Mouse (Mus musculus) neural tube, embryonic 13.5 days (tissue): ENCODE measurements around the gene Swsap1. TPM values are rescaled to one million over a fixed set of nuclear protein-coding genes. Genes with fewer than 3 reads are reported as not detected.

Experiments
- ATAC-seq: fragments of 200-750 bp; cut with Nextera tagmentation; 2 replicates; pipeline ENCODE4 v1.8.0; 2017; ENCODE audit warnings: low read depth, mild to moderate bottlenecking, moderate TSS enrichment, moderate library complexity
- H3K27ac ChIP-seq: fragments of 300-500 bp; sonication (generic); replicated peaks from 2 replicates; pipeline ENCODE4 v1.5.1; 2015; ENCODE audit warnings: moderate library complexity, mild to moderate bottlenecking, inconsistent platforms
- H3K27me3 ChIP-seq: fragments of 300-500 bp; sonication (generic); 2 replicates; pipeline ENCODE4 v1.6.1; 2015; ENCODE audit warnings: mild to moderate bottlenecking, inconsistent platforms
- H3K36me3 ChIP-seq: fragments of 300-500 bp; sonication (generic); 2 replicates; pipeline ENCODE4 v1.6.1; 2015; ENCODE audit warnings: mild to moderate bottlenecking, inconsistent platforms
- H3K4me1 ChIP-seq: fragments of 300-500 bp; sonication (generic); replicated peaks from 2 replicates; pipeline ENCODE4 v1.6.1; 2015; ENCODE audit warnings: inconsistent platforms
- H3K4me2 ChIP-seq: fragments of 300-500 bp; sonication (generic); 2 replicates; pipeline ENCODE4 v1.6.1; 2015; ENCODE audit warnings: inconsistent platforms, mild to moderate bottlenecking, moderate library complexity
- H3K4me3 ChIP-seq: fragments of 300-500 bp; sonication (generic); 2 replicates; pipeline ENCODE4 v1.5.1; 2015; ENCODE audit warnings: mild to moderate bottlenecking, inconsistent platforms
- H3K9ac ChIP-seq: fragments of 300-500 bp; sonication (generic); 2 replicates; pipeline ENCODE4 v1.6.1; 2015; ENCODE audit warnings: moderate library complexity, mild to moderate bottlenecking, inconsistent platforms
- H3K9me3 ChIP-seq: fragments of 300-500 bp; sonication (generic); 2 replicates; pipeline ENCODE4 v1.6.1; 2016; ENCODE audit warnings: inconsistent platforms
- WGBS: fragments of 180-500 bp; shearing (Covaris S2); methylation state at CpG from one replicate; pipeline ENCODE4 v1.1.7; 2015; 5-methylcytosine and 5-hydroxymethylcytosine counted together
- polyA plus RNA-seq: library from polyadenylated mRNA; unstranded; fragments of >200 nt; fragmentation: Nextera tagmentation; extraction: Ambion mirVana; gene quantifications from 2 replicates; pipeline ENCODE4 v1.2.1, GENCODE M21; 2015

The Swsap1 gene
- polyA plus RNA-seq, 1 experiment from 2014 or later: 8.8 TPM

DNA sequence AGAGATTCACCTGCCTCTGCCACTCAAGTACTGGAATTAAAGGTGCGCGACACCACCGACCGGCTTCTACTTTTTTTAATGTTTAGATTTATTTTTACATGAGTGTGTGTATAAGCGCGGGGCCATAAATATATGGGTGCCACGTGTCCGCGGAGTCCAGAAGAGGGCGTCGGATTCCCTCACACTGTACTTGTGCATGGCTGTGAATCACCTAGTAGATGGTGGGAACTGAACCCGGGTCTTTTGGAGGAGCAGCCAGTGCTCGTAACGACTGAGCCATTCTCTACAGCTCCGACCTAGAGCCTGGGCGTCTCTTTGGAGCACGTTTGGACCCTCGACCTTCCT is 358 bp upstream of the Swsap1 start:
- 2% methylated on average over 18 of the region's 18 CpGs for WGBS
- peaks cover 17% of the 10 kb centered on the region for H3K27me3 ChIP-seq

DNA sequence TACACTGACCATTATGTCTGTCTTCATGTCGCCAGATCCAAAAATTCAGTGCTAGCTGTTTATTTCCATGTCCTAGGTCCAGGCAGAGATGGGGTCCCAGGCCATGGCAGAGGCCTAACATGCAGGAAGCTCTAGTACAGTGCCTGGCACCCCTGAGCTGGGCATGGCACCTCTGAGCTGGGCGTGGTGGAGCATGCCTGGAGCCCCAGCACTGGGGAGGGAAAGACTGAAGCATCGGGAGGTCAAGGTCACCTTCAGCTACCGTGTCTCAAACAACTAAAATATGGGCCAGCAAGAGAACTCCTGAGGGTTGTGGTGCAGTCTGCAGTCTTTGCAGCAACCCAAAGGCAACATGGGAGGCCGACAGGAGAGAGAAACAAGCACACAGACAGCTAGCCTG is 2.8 kb downstream of the Swsap1 start:
- 84% methylated on average over 5 of the region's 5 CpGs for WGBS
- no peak overlapping the region for H3K27ac ChIP-seq
- no peak overlapping the region for H3K4me3 ChIP-seq
- no peak overlapping the region for H3K4me2 ChIP-seq
- no peaks in the 10 kb centered on the region for H3K36me3 ChIP-seq
- peaks cover 46% of the 10 kb centered on the region for H3K27me3 ChIP-seq
- H3K4me1 ChIP-seq: peaks cover 42% of the 10 kb centered on the region
- no peak overlapping the region for H3K9ac ChIP-seq
- no peaks in the 10 kb centered on the region for H3K9me3 ChIP-seq
- no peak for ATAC-seq

More for the DNA sequence above, 358 bp upstream of the Swsap1 start:
- Histone ChIP-seq H3K36me3 (no peaks in the 10 kb centered on the region), H3K4me3 (peak overlapping the region; percentile 60), H3K4me2 (peak overlapping the region; percentile 60), H3K9ac (peak overlapping the region; percentile 75), H3K27ac (peak overlapping the region; percentile 94), H3K9me3 (no peaks in the 10 kb centered on the region), H3K4me1 (peaks cover 14% of the 10 kb centered on the region)
- ATAC-seq: peak; percentile 78

DNA sequence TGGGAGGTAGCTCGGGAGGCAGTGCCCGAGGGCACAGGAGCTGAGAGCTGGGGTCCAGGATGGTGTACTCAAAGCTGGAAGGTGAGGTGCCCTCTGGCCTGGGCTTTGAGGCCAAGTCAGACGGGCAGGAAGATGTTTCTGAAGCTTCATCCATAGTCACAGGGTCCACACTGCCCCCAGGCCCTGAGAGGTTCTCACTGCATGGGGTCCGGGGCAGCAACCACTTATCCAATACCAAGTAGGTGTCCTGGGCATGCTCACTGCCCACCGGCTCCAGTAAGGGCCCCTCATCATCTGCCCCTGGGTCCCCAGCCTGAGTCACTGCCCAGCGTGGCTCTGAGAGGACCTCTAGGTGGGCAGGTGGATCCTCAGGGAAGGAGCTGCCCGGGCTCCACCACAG is 3.7 kb downstream of the Swsap1 start:
- no peaks in the 10 kb centered on the region for H3K36me3 ChIP-seq
- no peak for ATAC-seq
- H3K27me3 ChIP-seq: peaks cover 55% of the 10 kb centered on the region
- 88% methylated on average over 7 of the region's 7 CpGs for WGBS
- no peak overlapping the region for H3K9ac ChIP-seq
- H3K27ac ChIP-seq: no peak overlapping the region
- no peaks in the 10 kb centered on the region for H3K9me3 ChIP-seq
- H3K4me1 ChIP-seq: peaks cover 43% of the 10 kb centered on the region
- no peak overlapping the region for H3K4me2 ChIP-seq
- H3K4me3 ChIP-seq: no peak overlapping the region

DNA sequence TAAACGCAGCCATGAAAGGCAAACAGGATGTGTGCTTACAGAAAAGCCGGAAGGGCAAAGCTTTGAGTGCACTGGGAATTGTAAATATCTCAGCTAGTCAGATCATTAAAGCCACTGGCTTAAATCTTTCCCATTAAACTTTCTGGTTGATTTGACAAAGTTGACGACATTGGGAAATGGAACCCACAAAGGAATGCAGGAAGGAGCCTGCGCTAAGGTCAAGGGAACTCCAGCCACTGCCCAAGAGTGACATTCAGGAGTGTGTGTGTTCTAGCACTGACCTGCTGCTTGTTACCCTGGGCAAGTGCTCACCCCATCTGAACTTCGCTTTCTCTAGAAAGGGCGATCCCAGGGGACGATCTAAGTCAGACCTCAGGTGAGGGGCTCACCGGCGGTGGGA is 4.6 kb downstream of the Swsap1 start:
- no peak overlapping the region for H3K4me3 ChIP-seq
- H3K4me2 ChIP-seq: no peak overlapping the region; the same call in 1 of the 2 replicates
- no peak for ATAC-seq
- H3K36me3 ChIP-seq: no peaks in the 10 kb centered on the region
- no peak overlapping the region for H3K9ac ChIP-seq
- peaks cover 40% of the 10 kb centered on the region for H3K4me1 ChIP-seq
- H3K27ac ChIP-seq: no peak overlapping the region
- no peaks in the 10 kb centered on the region for H3K9me3 ChIP-seq
- WGBS: 49% methylated on average over 9 of the region's 9 CpGs
- peaks cover 56% of the 10 kb centered on the region for H3K27me3 ChIP-seq

DNA sequence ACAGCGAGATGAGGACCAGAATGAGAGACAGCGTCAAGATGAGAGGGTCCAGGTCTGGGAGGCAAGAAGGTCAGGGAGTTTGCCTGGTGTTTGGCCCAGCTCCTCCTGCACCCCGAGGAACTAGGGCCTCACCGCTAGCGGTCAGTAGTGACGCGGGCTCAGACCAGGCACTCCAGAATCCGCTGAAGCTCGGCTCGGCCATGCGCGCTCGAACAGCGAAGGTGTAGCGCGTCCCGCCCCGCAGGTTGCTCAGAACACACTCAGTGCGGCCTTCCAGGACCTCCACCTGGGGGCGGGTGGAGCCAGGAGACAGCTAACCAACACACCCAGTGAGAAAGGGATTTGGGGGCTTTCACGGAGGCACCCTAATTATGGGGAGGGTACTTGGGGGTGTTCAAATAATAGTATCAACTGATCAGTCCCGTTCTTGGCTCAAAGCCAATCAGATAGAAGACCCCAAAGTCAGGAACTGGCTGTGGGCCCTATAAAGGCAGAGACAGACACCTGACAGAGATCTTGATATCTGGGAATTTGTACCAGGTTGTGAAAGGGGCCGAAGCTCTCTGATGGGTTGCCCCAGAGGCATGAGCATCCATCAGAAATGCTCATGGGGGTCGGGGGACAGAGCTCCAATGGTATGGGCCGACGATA is 5.1 kb downstream of the Swsap1 start:
- H3K27ac ChIP-seq: no peak overlapping the region
- no peak overlapping the region for H3K9ac ChIP-seq
- peaks cover 56% of the 10 kb centered on the region for H3K27me3 ChIP-seq
- WGBS: 7% methylated on average over 26 of the region's 26 CpGs
- H3K9me3 ChIP-seq: no peaks in the 10 kb centered on the region
- H3K4me3 ChIP-seq: no peak overlapping the region
- H3K36me3 ChIP-seq: no peaks in the 10 kb centered on the region
- peak overlapping the region; percentile 24; the same call in 1 of the 2 replicates for H3K4me2 ChIP-seq
- peaks cover 40% of the 10 kb centered on the region for H3K4me1 ChIP-seq
- ATAC-seq: no peak

DNA sequence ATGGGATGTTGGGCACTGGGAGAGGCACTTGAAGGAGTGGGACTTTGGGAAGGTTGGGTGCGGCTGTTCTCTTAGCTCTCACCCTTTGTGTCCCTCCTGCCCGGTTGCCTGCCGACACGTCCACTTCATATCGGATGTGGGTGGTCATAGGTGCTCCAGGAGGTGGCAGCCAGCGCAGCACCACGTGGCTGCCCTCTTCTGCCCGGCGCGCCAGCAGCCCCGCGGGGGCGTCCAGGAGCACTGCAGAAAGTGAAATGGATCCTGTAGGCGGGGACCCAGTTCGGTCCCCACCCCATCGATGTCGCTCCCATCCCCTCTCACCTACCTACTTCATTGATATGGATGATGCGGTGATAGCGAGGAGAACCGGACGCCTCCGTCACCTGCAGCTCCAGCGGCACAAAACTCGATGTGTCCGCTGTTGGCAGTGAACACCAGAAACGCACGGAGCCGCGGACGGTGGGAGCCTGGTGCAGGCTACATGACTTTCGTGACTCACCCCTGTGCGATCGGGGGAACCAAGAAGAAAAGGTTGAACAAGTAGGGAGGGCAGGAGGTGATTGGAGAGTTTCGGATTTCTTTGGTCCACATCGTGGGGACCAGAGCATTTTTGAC is 5.9 kb downstream of the Swsap1 start:
- Histone ChIP-seq H3K4me3 (peak overlapping the region; percentile 35), H3K4me1 (peaks cover 37% of the 10 kb centered on the region), H3K27me3 (peaks cover 56% of the 10 kb centered on the region), H3K27ac (no peak overlapping the region), H3K9me3 (no peaks in the 10 kb centered on the region), H3K36me3 (no peaks in the 10 kb centered on the region), H3K9ac (peak overlapping the region; percentile 59; the same call in 1 of the 2 replicates), H3K4me2 (peak overlapping the region; percentile 61)
- 2% methylated on average over 35 of the region's 35 CpGs for WGBS
- no peak for ATAC-seq

DNA sequence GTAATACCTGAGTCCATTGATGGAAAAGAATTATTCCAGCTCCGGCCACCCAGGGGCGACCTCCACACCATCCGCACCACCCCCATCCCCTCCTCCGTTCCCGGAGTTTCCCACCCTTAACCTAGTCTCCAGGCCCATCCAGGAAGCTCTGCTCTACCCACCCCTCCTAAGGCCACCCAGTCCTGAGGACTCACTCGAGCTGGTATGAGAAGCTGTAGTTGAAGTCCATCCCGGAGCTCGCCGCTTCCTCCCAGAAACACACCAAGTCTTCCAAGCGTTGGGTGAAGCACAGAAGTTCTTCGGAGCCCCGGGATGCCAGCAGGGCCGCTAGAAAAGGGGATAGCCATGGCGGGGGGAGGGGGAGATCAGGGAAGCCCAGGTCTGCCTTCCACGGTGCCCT is 6.5 kb downstream of the Swsap1 start:
- no peak overlapping the region for H3K27ac ChIP-seq
- H3K4me2 ChIP-seq: peak overlapping the region; percentile 61
- no peaks in the 10 kb centered on the region for H3K36me3 ChIP-seq
- under 1% methylated on average over 15 of the region's 15 CpGs for WGBS
- H3K27me3 ChIP-seq: peaks cover 56% of the 10 kb centered on the region
- peak overlapping the region; percentile 59 for H3K9ac ChIP-seq
- peaks cover 33% of the 10 kb centered on the region for H3K4me1 ChIP-seq
- ATAC-seq: no peak
- no peaks in the 10 kb centered on the region for H3K9me3 ChIP-seq
- peak overlapping the region; percentile 35 for H3K4me3 ChIP-seq

DNA sequence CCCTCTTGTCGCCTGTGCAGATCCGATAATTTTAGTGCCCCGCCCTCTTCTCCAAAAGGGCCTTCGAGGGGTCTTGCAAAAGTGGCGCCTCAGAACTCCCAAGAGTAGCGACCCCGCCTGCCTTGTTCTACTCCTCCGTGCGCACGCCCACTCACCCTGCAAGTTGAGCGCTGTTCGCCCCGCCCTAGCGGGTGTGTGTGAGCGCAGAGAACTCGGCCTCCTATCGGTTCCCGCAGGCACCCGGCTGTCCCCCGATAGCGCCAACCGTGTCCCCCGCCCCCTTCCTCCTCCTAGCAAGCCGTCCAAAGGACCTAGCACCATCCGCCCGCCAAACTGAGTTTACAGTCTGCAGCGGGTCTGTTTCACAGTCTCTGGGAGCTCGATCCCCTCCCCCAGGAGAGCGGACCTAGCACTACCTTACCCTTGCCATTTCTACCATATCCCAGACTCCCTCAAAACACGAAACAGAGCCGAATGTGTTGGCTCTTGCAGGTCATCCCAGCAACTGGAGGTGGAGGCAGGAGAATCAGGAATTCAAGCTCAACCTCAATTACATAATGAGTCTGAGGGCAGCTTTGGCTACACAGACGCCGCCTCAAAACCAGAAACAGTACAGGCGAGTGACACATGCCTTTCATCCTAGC is 7.0 kb downstream of the Swsap1 start:
- H3K27ac ChIP-seq: no peak overlapping the region
- peak overlapping the region; percentile 59 for H3K9ac ChIP-seq
- no peaks in the 10 kb centered on the region for H3K36me3 ChIP-seq
- no peaks in the 10 kb centered on the region for H3K9me3 ChIP-seq
- peak; percentile 41 for ATAC-seq
- H3K27me3 ChIP-seq: peaks cover 56% of the 10 kb centered on the region
- WGBS: 3% methylated on average over 34 of the region's 34 CpGs
- H3K4me1 ChIP-seq: peaks cover 33% of the 10 kb centered on the region
- H3K4me2 ChIP-seq: peak overlapping the region; percentile 61
- peak overlapping the region; percentile 35 for H3K4me3 ChIP-seq

DNA sequence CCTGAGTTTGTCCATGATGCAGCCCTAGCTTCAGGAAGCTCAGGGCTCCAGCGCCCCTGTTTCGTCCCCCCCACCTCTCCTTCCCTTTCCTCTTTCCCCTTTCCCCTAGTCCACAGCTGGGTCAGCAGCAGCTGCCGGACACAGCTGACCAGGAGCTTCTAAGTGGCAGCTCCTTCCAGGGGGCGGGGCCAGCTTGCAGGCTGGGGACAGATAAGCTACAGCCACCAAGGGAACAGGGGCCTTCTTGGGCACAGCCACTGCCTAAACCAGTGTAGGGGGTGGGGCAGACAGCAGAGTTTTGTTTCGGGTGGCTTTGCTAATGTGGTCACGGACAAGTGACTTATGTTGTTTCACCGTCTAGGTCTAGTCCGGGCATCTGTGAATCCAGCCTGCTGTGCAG is 7.9 kb downstream of the Swsap1 start, which contains the start of gene Epor:
Gene Epor (minus strand): TSS at position 90 of the 400 bp plus-strand sequence.
- ATAC-seq: 0 out of 2 replicates have a peak, but pooled peaks have one; percentile 16
- WGBS: 16% methylated on average over 8 of the region's 8 CpGs
- no peaks in the 10 kb centered on the region for H3K36me3 ChIP-seq
- peak within 1 kb of the TSS; percentile 61 for H3K4me2 ChIP-seq
- peaks cover 33% of the 10 kb centered on the region for H3K4me1 ChIP-seq
- H3K27ac ChIP-seq: no peak within 1 kb of the TSS
- peak within 1 kb of the TSS; percentile 35 for H3K4me3 ChIP-seq
- H3K27me3 ChIP-seq: peaks cover 59% of the 10 kb centered on the region
- peak within 1 kb of the TSS; percentile 59 for H3K9ac ChIP-seq
- H3K9me3 ChIP-seq: no peaks in the 10 kb centered on the region

DNA sequence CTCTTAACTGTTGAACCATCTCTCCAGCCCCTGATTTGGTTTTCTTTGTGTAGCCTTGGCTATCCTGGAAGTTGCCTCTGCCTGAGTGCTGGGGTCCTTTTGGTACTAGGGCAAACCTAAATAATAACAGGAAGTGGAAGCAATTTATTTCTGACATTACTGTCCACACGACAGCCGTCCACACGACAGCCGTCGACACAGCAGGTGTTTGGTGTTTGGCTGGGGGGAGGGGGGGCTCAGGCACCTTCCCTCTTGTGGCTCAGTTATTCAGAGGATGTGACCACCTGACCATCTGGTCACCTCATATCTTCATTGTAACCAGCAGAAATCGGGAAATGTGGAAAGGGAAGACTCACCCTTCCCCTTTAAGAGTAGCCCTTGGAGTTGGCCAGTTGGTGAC is 13.3 kb downstream of the Swsap1 start:
- WGBS: 72% methylated on average over 6 of the region's 6 CpGs
- no peak overlapping the region for H3K27ac ChIP-seq
- no peak overlapping the region for H3K4me3 ChIP-seq
- H3K4me1 ChIP-seq: no peaks in the 10 kb centered on the region; the same call in 1 of the 2 replicates
- no peaks in the 10 kb centered on the region for H3K36me3 ChIP-seq
- H3K9me3 ChIP-seq: no peaks in the 10 kb centered on the region
- peaks cover 8% of the 10 kb centered on the region for H3K27me3 ChIP-seq
- H3K4me2 ChIP-seq: no peak overlapping the region
- no peak for ATAC-seq
- H3K9ac ChIP-seq: no peak overlapping the region

DNA sequence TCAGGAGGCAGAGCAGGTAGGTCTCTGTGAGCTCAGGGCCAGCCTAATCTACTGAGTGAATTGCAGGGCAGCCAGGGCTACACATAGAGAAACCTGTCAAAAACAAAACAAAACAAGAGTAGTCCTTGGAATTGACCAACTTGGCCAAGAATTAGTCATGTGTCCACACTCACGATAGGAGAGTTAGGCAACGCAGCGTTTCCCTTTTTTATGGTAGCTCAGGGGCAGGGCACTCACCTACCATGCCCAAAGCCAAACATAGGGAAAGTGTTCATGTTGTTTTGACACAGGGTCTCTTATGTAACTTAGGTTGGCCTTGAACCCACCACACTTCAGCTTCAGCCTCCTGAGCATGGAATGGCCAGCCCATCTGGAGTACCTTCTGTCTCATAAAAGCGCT is 13.7 kb downstream of the Swsap1 start:
- ATAC-seq: no peak
- WGBS: 92% methylated on average over 4 of the region's 4 CpGs
- H3K4me3 ChIP-seq: no peak overlapping the region
- H3K4me1 ChIP-seq: no peaks in the 10 kb centered on the region
- H3K4me2 ChIP-seq: no peak overlapping the region
- peaks cover 4% of the 10 kb centered on the region for H3K27me3 ChIP-seq
- no peaks in the 10 kb centered on the region for H3K36me3 ChIP-seq
- H3K27ac ChIP-seq: no peak overlapping the region
- H3K9me3 ChIP-seq: no peaks in the 10 kb centered on the region
- no peak overlapping the region for H3K9ac ChIP-seq

DNA sequence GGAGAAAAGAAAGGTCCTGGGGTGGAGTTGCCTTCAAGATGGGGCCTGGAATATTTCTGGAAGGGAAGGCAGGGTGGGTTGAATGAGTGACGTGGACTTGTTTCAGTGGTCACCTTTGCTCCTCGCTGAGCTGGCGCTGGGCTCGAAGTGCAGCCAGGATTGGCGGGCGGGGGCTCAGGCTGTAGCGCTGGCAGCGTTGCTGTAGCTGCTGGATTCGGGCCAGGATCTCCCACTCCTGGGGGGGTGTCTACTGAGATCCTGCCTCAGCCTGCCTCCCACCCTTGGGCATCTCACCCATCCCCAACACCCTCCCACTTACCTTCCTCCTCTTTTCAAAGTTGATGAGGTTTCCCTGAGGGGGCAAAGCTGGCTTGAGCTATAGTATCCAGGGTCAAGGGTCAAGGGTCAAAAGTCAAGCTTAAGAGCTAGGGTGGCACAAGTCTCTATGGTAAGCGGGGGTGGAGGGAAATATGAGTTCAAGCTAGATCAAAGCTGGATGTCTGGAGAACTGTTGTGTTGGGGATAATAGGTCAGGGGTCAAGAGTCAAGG is 21.1 kb downstream of the Swsap1 start:
- H3K4me2 ChIP-seq: no peak overlapping the region
- H3K9me3 ChIP-seq: no peaks in the 10 kb centered on the region
- ATAC-seq: no peak
- no peaks in the 10 kb centered on the region for H3K27me3 ChIP-seq
- WGBS: 90% methylated on average over 10 of the region's 10 CpGs
- H3K36me3 ChIP-seq: no peaks in the 10 kb centered on the region
- no peak overlapping the region for H3K9ac ChIP-seq
- H3K4me1 ChIP-seq: no peaks in the 10 kb centered on the region
- no peak overlapping the region for H3K27ac ChIP-seq
- H3K4me3 ChIP-seq: no peak overlapping the region
